Mouse (Mus musculus) Patski (cell line): ENCODE data around the gene Akr1c14. TPM values are rescaled to one million over a fixed set of nuclear protein-coding genes. Genes with fewer than 3 reads are reported as not detected.

ENCODE experiments used
- ATAC-seq: fragments of 100-300 bp; one replicate; pipeline ENCODE4 v1.8.0; 2021
- CTCF ChIA-PET: fragments of 350-600 bp; sonication (Branson Sonifier 250); formaldehyde crosslinking; loops from one replicate; lab custom pipeline; 2022; ENCODE audit warnings: inconsistent platforms; lab: Charles Lee
- POLR2A ChIA-PET: fragments of 350-600 bp; sonication (Branson Sonifier 250); formaldehyde crosslinking; loops from one replicate; lab custom pipeline; 2022; ENCODE audit warnings: antibody characterized with exemption, inconsistent platforms; lab: Charles Lee
- DNase-seq: peaks from one replicate; pipeline ENCODE4 v3.0.0-alpha.2; 2011; ENCODE audit warnings: low read depth, low spot score
- H3K27me3 ChIP-seq: fragments of 371-371 bp; one replicate; pipeline ENCODE4 v1.5.1; 2021
- CTCF ChIP-seq: fragments of 100-300 bp; IDR thresholded peaks from one replicate; pipeline ENCODE4 v1.5.1; 2021
- in situ Hi-C: fragments of 300-500 bp; cut with MboI; formaldehyde crosslinking; loops from 3 replicates; pipeline ENCODE4 v1.11.1; 2018; ENCODE audit warnings: low pct_unique_long_range_greater_than_20kb, mixed read lengths
- polyA plus RNA-seq: library from polyadenylated mRNA; unstranded; gene quantifications from one replicate; pipeline ENCODE4 v1.2.3, GENCODE M21; 2021

The Akr1c14 gene
- 2.2 TPM for polyA plus RNA-seq

DNA sequence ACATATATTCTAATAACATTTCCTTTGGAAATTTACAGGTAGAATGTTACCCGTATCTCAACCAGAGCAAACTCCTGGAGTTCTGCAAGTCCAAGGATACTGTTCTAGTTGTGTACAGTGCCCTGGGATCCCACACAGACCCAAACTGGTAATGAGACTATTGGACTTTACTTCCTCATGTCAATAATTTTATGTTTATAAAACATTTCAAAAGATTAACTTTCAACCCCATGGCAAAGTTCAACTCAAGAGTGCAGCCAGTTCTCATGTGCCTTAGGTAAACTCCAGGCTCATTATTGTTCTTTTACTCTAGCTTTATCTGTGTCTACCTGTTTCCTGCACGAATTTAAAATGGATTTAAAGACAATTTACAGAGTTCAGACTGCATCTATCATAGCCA, at the start of gene Akr1c14:
TSS of gene Akr1c14 (plus strand) at position 293 of the 400 bp plus-strand sequence.
- no peaks in the 10 kb centered on the region for H3K27me3 ChIP-seq
- no peak for ATAC-seq
- in situ Hi-C loops: no loop called here
- ChIA-PET POLR2A (no interaction called here), CTCF (no interaction called here)
- TF ChIP-seq CTCF: no peak
- DNase-seq: no peak

DNA sequence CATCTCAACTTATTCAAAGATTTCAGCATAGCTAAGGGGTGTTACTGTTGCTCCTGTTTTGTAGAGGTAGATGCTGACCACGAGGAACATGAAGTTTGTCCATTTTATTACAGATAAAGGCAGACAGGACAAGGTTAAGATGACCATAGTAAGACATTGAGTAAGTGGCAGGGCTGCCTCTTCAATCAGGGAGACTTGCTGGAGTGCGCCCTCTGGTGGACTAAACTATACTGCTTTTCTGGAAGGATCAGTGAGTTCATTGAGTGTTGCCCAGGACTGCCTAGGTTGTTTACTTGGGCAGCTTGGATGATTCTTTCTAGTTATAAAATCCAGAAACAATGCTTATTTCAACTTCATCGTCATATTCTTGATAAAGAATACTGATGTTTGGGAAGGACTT, 47.1 kb upstream of the Akr1c14 start:
- ChIA-PET POLR2A (no interaction called here), CTCF (interaction anchor here (0.9 to 3.2 kb wide), 7 partner anchors 9 to 342 kb away, joined by 3 to 14 read pairs (median 4); no protein-coding TSS in a partner anchor)
- in situ Hi-C loops: loop anchor here (5.0 to 10.0 kb wide), 4 partner anchors 74 to 613 kb away; no protein-coding TSS in a partner anchor
- ATAC-seq (peak; percentile 67), DNase-seq (peak; percentile 19)
- TF ChIP-seq CTCF: peak; percentile 87
- H3K27me3 ChIP-seq: peaks cover 9% of the 10 kb centered on the region

DNA sequence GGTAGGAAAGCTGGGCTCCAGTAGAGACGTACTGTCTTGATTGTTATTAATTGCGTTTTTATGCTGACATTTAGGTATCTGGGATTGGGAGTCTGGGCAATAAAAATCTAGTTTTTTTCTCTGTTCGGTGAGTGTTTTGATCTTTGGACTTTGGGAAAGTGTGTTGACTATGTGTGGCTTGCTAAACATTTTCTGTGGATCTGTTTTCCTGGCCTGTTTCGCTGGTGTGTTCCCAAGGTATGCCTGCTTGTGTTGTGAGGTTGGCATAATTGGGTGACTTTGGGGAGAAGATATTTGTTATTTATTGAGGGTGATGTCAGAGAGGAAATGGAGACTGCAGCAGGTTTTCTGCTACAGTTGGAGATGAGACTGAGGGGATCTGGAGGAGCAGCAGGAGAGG, 38.0 kb upstream of the Akr1c14 start:
- DNase-seq (no peak), ATAC-seq (no peak)
- peaks cover 3% of the 10 kb centered on the region for H3K27me3 ChIP-seq
- in situ Hi-C loops: loop anchor here (5.0 kb wide), 1 partner anchor 177 kb away; no protein-coding TSS in a partner anchor
- ChIA-PET POLR2A (no interaction called here), CTCF (interaction anchor here (1.3 kb wide), 1 partner anchor 178 kb away, joined by 3 read pairs; no protein-coding TSS in a partner anchor)
- TF ChIP-seq CTCF: no peak

DNA sequence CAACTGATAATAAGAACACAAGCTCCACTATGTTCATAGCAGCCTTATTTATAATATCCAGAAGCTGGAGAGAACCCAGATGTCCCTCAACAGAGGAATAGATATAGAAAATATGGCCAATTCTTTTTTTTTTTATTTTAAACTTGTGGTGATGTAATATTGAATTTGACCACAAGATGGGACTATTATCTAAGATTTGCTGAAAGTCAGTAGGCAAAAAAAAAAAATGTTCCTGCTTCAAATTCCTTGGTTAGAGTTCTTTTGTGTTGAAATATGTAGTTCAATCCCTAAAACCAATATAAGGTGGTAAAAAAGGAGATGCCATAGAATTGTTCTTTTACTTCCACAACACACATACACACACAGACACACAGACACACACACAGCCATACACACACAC, 35.0 kb upstream of the Akr1c14 start:
- CTCF ChIA-PET: interaction anchor here (1.2 kb wide), 1 partner anchor 10 kb away, joined by 3 read pairs; no protein-coding TSS in a partner anchor

DNA sequence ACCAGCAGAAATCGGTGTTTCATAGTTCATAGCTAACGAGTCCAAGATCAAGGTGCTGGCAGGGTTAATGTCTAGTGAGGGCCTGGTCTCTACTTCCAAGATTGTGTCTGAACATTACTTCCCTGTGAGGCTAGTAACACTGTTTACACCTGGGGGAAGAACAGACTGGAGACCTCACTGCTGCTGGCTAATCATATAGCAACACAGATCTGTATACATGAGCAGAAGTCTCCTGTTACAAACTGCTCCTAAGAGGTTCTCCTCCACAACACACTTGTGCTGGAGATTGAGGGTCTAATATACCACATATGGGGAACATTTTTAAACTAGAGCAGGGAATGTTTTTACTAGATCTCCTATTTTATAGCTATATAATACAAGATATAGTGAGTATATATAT, 18.9 kb upstream of the Akr1c14 start:
- no peak for DNase-seq
- in situ Hi-C loops: loop anchor here (10.0 kb wide), 1 partner anchor 255 kb away; no protein-coding TSS in a partner anchor
- POLR2A ChIA-PET: no interaction called here
- CTCF ChIA-PET: no interaction called here
- no peaks in the 10 kb centered on the region for H3K27me3 ChIP-seq
- no peak for ATAC-seq
- no peak for TF ChIP-seq CTCF

More for the DNA sequence above, 35.0 kb upstream of the Akr1c14 start:
- ATAC-seq (no peak), DNase-seq (no peak)
- H3K27me3 ChIP-seq: peaks cover 3% of the 10 kb centered on the region
- no peak for TF ChIP-seq CTCF
- POLR2A ChIA-PET: no interaction called here
- in situ Hi-C loops: loop anchor here (5.0 kb wide), 1 partner anchor 173 kb away; no protein-coding TSS in a partner anchor

GRCm38 (mm10) chr13:4032512-4032911, 16.3 kb upstream of the Akr1c14 start:
- POLR2A ChIA-PET: no interaction called here
- DNase-seq: peak; percentile 37
- peak; percentile 91 for ATAC-seq
- no peak for TF ChIP-seq CTCF
- in situ Hi-C loops: no loop called here
- CTCF ChIA-PET: no interaction called here
- H3K27me3 ChIP-seq: no peaks in the 10 kb centered on the region

DNA sequence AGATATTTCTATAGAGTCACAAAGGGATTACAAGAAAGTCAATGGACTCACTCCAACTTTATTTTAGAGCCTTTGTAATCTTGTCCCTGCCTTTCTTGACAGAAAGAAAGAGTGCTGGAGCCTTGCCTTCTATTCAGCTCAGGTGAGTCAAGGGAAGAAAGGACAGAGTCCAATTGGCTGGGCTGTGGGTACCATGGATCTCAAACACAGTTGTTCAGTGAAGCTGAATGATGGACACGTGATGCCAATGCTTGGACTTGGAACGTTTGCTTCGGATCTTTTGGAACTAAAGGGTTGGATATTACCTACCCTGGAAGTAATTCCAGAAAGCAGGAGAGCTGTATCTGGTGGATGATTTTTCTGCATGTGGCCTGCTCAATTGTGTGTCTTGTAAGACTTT, 13.8 kb upstream of the Akr1c14 start:
- no peak for DNase-seq
- H3K27me3 ChIP-seq: no peaks in the 10 kb centered on the region
- no peak for TF ChIP-seq CTCF
- ChIA-PET CTCF (interaction anchor here (1.4 to 2.2 kb wide), 2 partner anchors 12 to 153 kb away, joined by 4 to 5 read pairs; no protein-coding TSS in a partner anchor), POLR2A (no interaction called here)
- no peak for ATAC-seq
- in situ Hi-C loops: no loop called here

- ChIA-PET CTCF (no interaction called here), POLR2A (no interaction called here)
- DNase-seq (no peak), ATAC-seq (no peak)
- in situ Hi-C loops: no loop called here
- no peaks in the 10 kb centered on the region for H3K27me3 ChIP-seq
- no peak for TF ChIP-seq CTCF
Observed at GRCm38 (mm10) chr13:4046113-4046512, 2.7 kb upstream of the Akr1c14 start.

DNA sequence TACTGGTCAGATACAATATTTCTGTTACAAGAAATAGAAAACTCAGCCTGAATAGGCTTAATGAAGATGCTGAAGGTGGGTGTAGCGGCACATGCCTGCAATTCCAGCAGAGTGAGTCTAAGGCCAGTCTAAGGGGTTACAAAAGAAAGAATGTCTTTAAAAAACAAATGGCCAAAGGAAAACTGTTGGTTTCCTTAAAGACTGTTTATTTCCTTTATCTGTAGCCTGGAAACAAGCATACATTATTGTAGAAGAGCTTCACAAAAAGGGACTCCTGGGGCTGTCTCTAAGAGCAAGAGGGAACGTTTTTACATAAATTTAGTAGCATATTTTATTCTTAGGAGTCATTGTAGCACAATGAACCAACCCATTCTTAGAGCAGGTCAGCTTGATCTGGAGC, 2.0 kb upstream of the Akr1c14 start:
- no peaks in the 10 kb centered on the region for H3K27me3 ChIP-seq
- no peak for TF ChIP-seq CTCF
- POLR2A ChIA-PET: no interaction called here
- no peak for ATAC-seq
- in situ Hi-C loops: no loop called here
- CTCF ChIA-PET: interaction anchor here (0.9 to 1.2 kb wide), 2 partner anchors 9 to 12 kb away, joined by 3 to 5 read pairs; no protein-coding TSS in a partner anchor
- no peak for DNase-seq

- no peak for TF ChIP-seq CTCF
- CTCF ChIA-PET: no interaction called here
- in situ Hi-C loops: no loop called here
- POLR2A ChIA-PET: no interaction called here
- no peaks in the 10 kb centered on the region for H3K27me3 ChIP-seq
- ATAC-seq: no peak
- no peak for DNase-seq
Observed at GRCm38 (mm10) chr13:4048226-4048625, 585 bp upstream of the Akr1c14 start.

GRCm38 (mm10) chr13:4049655-4050054, 844 bp downstream of the Akr1c14 start:
- CTCF ChIA-PET: no interaction called here
- POLR2A ChIA-PET: no interaction called here
- in situ Hi-C loops: no loop called here
- no peaks in the 10 kb centered on the region for H3K27me3 ChIP-seq
- DNase-seq (no peak), ATAC-seq (no peak)
- TF ChIP-seq CTCF: no peak
